Comparison of ENCODE assay signal across 16 mouse cellular contexts in the genomic region with DNA sequence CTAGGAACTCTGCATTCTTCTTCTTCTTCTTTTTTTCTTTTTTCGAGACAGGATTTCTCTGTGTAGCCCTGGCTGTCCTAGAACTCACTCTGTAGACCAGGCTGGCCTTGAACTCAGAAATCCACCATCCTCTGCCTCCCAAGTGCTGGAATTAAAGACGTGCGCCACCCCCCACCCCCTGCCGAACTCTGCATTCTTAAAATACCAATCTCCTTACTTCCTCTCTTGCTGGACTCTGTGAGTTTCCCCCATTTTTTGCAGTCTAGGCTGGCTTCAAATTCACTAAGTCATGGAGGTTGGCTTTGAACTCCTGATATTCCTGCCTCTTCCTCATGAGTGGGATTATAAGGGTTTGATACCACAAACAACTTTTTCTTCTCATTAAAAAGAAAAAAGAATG.
"Had no signal": no experiment of that assay in that cellular context is flagged by ENCODE, and none has a peak within 500 bp of the region (broad histone marks: within the 10 kb centered on the region; RNA-seq: fewer than 3 reads in every experiment).

No protein-coding gene starts in this region.

- H3K9ac ChIP-seq: liver, embryonic 13.5 days had no signal

- DNase-seq: kidney, adult 9 months; kidney, postnatal 14 days; kidney, postnatal 4 days; liver, embryonic 13.5 days; lung, adult 2 months; lung, postnatal 36 days; midbrain, embryonic 14.5 days; right cerebral cortex, adult 18-20 months; right cerebral cortex, postnatal 14 days; right cerebral cortex, postnatal 4 days; thymus, adult 2 months; thymus, postnatal 14 days; thymus, postnatal 4 days had no signal

- H3K27ac ChIP-seq: left cerebral cortex, adult 2 months; liver, embryonic 13.5 days; stomach, postnatal 0 days had no signal

- H3K4me2 ChIP-seq: liver, embryonic 13.5 days; midbrain, embryonic 11.5 days had no signal

- H3K27me3 ChIP-seq: liver, embryonic 13.5 days had no signal

- H3K36me3 ChIP-seq: liver, embryonic 13.5 days had no signal

- H3K4me3 ChIP-seq: left cerebral cortex, adult 2 months; liver, embryonic 13.5 days had no signal

- H3K4me1 ChIP-seq: liver, embryonic 13.5 days had no signal

- H3K9me3 ChIP-seq: liver, embryonic 13.5 days had no signal
